Mouse (Mus musculus): ENCODE measurements around the gene Hrk. TPM values are rescaled to one million over a fixed set of nuclear protein-coding genes. Genes with fewer than 3 reads are reported as not detected.

The Hrk gene
- polyA plus RNA-seq, 1 experiment = 0.02 TPM

- TF ChIP-seq MYOG (IDR thresholded peaks at IDR 0.05; ENCODE audit: control insufficient read depth in 1 of 3, insufficient read depth in 1 of 3, insufficient read length in 2 of 3, low read depth in 2 of 3) (no peak), REST (IDR thresholded peaks at IDR 0.05; ENCODE audit: insufficient read depth, insufficient read length) (no peak), TCF3 (IDR thresholded peaks at IDR 0.05; ENCODE audit: insufficient read length, low read depth) (no peak), SRF (IDR thresholded peaks at IDR 0.05; ENCODE audit: control insufficient read depth, insufficient read length, low read depth) (no peak), POLR2A (IDR thresholded peaks at IDR 0.05; ENCODE audit: insufficient read length, low read depth) (no peak), TCF12 (IDR thresholded peaks at IDR 0.05; ENCODE audit: insufficient read depth, poor library complexity, severe bottlenecking) (no peak), MYOD1 (IDR thresholded peaks at IDR 0.05; ENCODE audit: control insufficient read depth in 1 of 3, insufficient read length in 2 of 3, low read depth in 2 of 3) (no peak), USF1 (IDR thresholded peaks at IDR 0.05; ENCODE audit: low read depth) (no peak), MAX (IDR thresholded peaks at IDR 0.05; ENCODE audit: low read depth) (no peak), CEBPB (IDR thresholded peaks at IDR 0.05; ENCODE audit: insufficient read depth, poor library complexity, severe bottlenecking) (no peak), E2F4 (IDR thresholded peaks at IDR 0.05; ENCODE audit: insufficient read depth) (no peak), POLR2AphosphoS2 (IDR thresholded peaks at IDR 0.05; ENCODE audit: insufficient read length, low read depth) (no peak)
- Histone ChIP-seq H3K27me3 (ENCODE audit: control insufficient read depth, insufficient read depth, insufficient read length) (no peaks in the 10 kb centered on the region), H3K36me3 (ENCODE audit: control insufficient read depth, insufficient read depth) (peaks cover 6% of the 10 kb centered on the region), H3K79me2 (ENCODE audit: control insufficient read depth, insufficient read depth) (peaks cover 4% of the 10 kb centered on the region), H3ac (ENCODE audit: control insufficient read depth, insufficient read length) (no peak overlapping the region), H3K4me3 (no peak overlapping the region), H3K4me2 (ENCODE audit: low read depth) (no peak overlapping the region)
Measured at GRCm38 (mm10) chr5:118126671-118127070, 37.8 kb upstream of the Hrk start.

- no peak overlapping the region for H3ac ChIP-seq (ENCODE audit: control insufficient read depth, insufficient read length)
- H3K4me2 ChIP-seq (ENCODE audit: low read depth) = no peak overlapping the region
- H3K4me3 ChIP-seq = no peak overlapping the region
- H3K79me2 ChIP-seq (ENCODE audit: control insufficient read depth, insufficient read depth) = peaks cover 13% of the 10 kb centered on the region
- peaks cover 6% of the 10 kb centered on the region for H3K36me3 ChIP-seq (ENCODE audit: control insufficient read depth, insufficient read depth)
- H3K27me3 ChIP-seq (ENCODE audit: control insufficient read depth, insufficient read depth, insufficient read length) = no peaks in the 10 kb centered on the region
- TF ChIP-seq E2F4 (IDR thresholded peaks at IDR 0.05; ENCODE audit: insufficient read depth) (no peak), MYOG (IDR thresholded peaks at IDR 0.05; ENCODE audit: control insufficient read depth in 1 of 3, insufficient read depth in 1 of 3, insufficient read length in 2 of 3, low read depth in 2 of 3) (no peak), CEBPB (IDR thresholded peaks at IDR 0.05; ENCODE audit: insufficient read depth, poor library complexity, severe bottlenecking) (no peak), TCF3 (IDR thresholded peaks at IDR 0.05; ENCODE audit: insufficient read length, low read depth) (no peak), USF1 (IDR thresholded peaks at IDR 0.05; ENCODE audit: low read depth) (no peak), REST (IDR thresholded peaks at IDR 0.05; ENCODE audit: insufficient read depth, insufficient read length) (no peak), MAX (IDR thresholded peaks at IDR 0.05; ENCODE audit: low read depth) (no peak), POLR2AphosphoS2 (IDR thresholded peaks at IDR 0.05; ENCODE audit: insufficient read length, low read depth) (no peak), SRF (IDR thresholded peaks at IDR 0.05; ENCODE audit: control insufficient read depth, insufficient read length, low read depth) (no peak), MYOD1 (IDR thresholded peaks at IDR 0.05; ENCODE audit: control insufficient read depth in 1 of 3, insufficient read length in 2 of 3, low read depth in 2 of 3) (no peak), TCF12 (IDR thresholded peaks at IDR 0.05; ENCODE audit: insufficient read depth, poor library complexity, severe bottlenecking) (no peak), POLR2A (IDR thresholded peaks at IDR 0.05; ENCODE audit: insufficient read length, low read depth) (no peak)
Measured at GRCm38 (mm10) chr5:118128208-118128607, 36.2 kb upstream of the Hrk start.

- H3K4me2 ChIP-seq (ENCODE audit: low read depth) = no peak overlapping the region
- H3ac ChIP-seq (ENCODE audit: control insufficient read depth, insufficient read length) = no peak overlapping the region
- no peak overlapping the region for H3K4me3 ChIP-seq
- TF ChIP-seq E2F4 (IDR thresholded peaks at IDR 0.05; ENCODE audit: insufficient read depth) (no peak), MYOG (IDR thresholded peaks at IDR 0.05; ENCODE audit: control insufficient read depth in 1 of 3, insufficient read depth in 1 of 3, insufficient read length in 2 of 3, low read depth in 2 of 3) (no peak), MAX (IDR thresholded peaks at IDR 0.05; ENCODE audit: low read depth) (no peak), CEBPB (IDR thresholded peaks at IDR 0.05; ENCODE audit: insufficient read depth, poor library complexity, severe bottlenecking) (no peak), POLR2A (IDR thresholded peaks at IDR 0.05; ENCODE audit: insufficient read length, low read depth) (no peak), POLR2AphosphoS2 (IDR thresholded peaks at IDR 0.05; ENCODE audit: insufficient read length, low read depth) (no peak), REST (IDR thresholded peaks at IDR 0.05; ENCODE audit: insufficient read depth, insufficient read length) (no peak), TCF3 (IDR thresholded peaks at IDR 0.05; ENCODE audit: insufficient read length, low read depth) (no peak), USF1 (IDR thresholded peaks at IDR 0.05; ENCODE audit: low read depth) (no peak), MYOD1 (IDR thresholded peaks at IDR 0.05; ENCODE audit: control insufficient read depth in 1 of 3, insufficient read length in 2 of 3, low read depth in 2 of 3) (no peak), TCF12 (IDR thresholded peaks at IDR 0.05; ENCODE audit: insufficient read depth, poor library complexity, severe bottlenecking) (no peak), SRF (IDR thresholded peaks at IDR 0.05; ENCODE audit: control insufficient read depth, insufficient read length, low read depth) (no peak)
- H3K27me3 ChIP-seq (ENCODE audit: control insufficient read depth, insufficient read depth, insufficient read length) = no peaks in the 10 kb centered on the region
- peaks cover 14% of the 10 kb centered on the region for H3K79me2 ChIP-seq (ENCODE audit: control insufficient read depth, insufficient read depth)
- H3K36me3 ChIP-seq (ENCODE audit: control insufficient read depth, insufficient read depth) = peaks cover 6% of the 10 kb centered on the region
Measured at GRCm38 (mm10) chr5:118128651-118129050, 35.8 kb upstream of the Hrk start.

GRCm38 (mm10) chr5:118136391-118136790, 28.1 kb upstream of the Hrk start:
- Histone ChIP-seq H3K27me3 (ENCODE audit: control insufficient read depth, insufficient read depth, insufficient read length) (no peaks in the 10 kb centered on the region), H3K79me2 (ENCODE audit: control insufficient read depth, insufficient read depth) (peaks cover 15% of the 10 kb centered on the region), H3K4me2 (ENCODE audit: low read depth) (no peak overlapping the region), H3ac (ENCODE audit: control insufficient read depth, insufficient read length) (no peak overlapping the region), H3K4me3 (no peak overlapping the region), H3K36me3 (ENCODE audit: control insufficient read depth, insufficient read depth) (peaks cover 9% of the 10 kb centered on the region)
- no peak for TF ChIP-seq CEBPB (IDR thresholded peaks at IDR 0.05; ENCODE audit: insufficient read depth, poor library complexity, severe bottlenecking)
- TF ChIP-seq POLR2A (IDR thresholded peaks at IDR 0.05; ENCODE audit: insufficient read length, low read depth) = no peak
- TF ChIP-seq MAX (IDR thresholded peaks at IDR 0.05; ENCODE audit: low read depth) = no peak
- TF ChIP-seq E2F4 (IDR thresholded peaks at IDR 0.05; ENCODE audit: insufficient read depth) = no peak
- no peak for TF ChIP-seq USF1 (IDR thresholded peaks at IDR 0.05; ENCODE audit: low read depth)
- no peak for TF ChIP-seq REST (IDR thresholded peaks at IDR 0.05; ENCODE audit: insufficient read depth, insufficient read length)
- TF ChIP-seq TCF3 (IDR thresholded peaks at IDR 0.05; ENCODE audit: insufficient read length, low read depth) = no peak
- no peak for TF ChIP-seq SRF (IDR thresholded peaks at IDR 0.05; ENCODE audit: control insufficient read depth, insufficient read length, low read depth)
- TF ChIP-seq MYOD1 (IDR thresholded peaks at IDR 0.05; ENCODE audit: control insufficient read depth in 1 of 3, insufficient read length in 2 of 3, low read depth in 2 of 3) = no peak
- no peak for TF ChIP-seq TCF12 (IDR thresholded peaks at IDR 0.05; ENCODE audit: insufficient read depth, poor library complexity, severe bottlenecking)
- TF ChIP-seq POLR2AphosphoS2 (IDR thresholded peaks at IDR 0.05; ENCODE audit: insufficient read length, low read depth) = no peak
- no peak for TF ChIP-seq MYOG (IDR thresholded peaks at IDR 0.05; ENCODE audit: control insufficient read depth in 1 of 3, insufficient read depth in 1 of 3, insufficient read length in 2 of 3, low read depth in 2 of 3)
